Mouse (Mus musculus) erythroblast, embryonic 14.5 days (primary cell): Measurements from ENCODE around the gene Tnrc6a.

Experiments used
- GATA1 ChIP-seq: IDR thresholded peaks from 2 replicates; pipeline ENCODE4 v1.6.1; 2012; ENCODE audit warnings: low read length, inconsistent platforms, mixed read lengths
- TAL1 ChIP-seq: IDR thresholded peaks from 3 replicates; pipeline ENCODE4 v1.6.1; 2012; ENCODE audit warnings: low read length, inconsistent platforms, mixed read lengths

DNA sequence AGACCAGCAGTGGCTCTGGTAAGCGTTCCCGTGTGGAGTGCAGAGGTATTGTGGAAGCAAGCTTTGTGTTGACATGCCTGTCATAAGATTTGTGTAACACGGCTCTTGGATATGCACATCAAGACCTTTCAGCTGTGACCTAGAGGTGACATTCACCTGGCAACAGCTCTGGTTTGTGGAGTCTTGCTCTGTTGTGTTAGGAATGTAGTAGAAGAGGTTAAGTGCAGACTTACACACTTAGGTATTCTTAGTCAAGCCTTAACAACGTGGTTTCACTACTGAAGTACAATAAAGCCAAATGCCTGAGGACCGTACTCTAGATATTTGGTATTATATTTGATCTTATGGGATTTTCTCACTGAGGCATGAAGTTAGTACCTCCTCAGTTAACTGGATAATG, 48.4 kb downstream of the Tnrc6a start:
- TF ChIP-seq GATA1 (no peak), TAL1 (no peak)
